Mouse (Mus musculus) heart, adult 2 months (tissue): Measurements from ENCODE around the gene Atpif1. TPM values are rescaled to one million over a fixed set of nuclear protein-coding genes. Genes with fewer than 3 reads are reported as not detected.

Experiments
- DNase-seq, 2 experiments: peaks; one replicate each; pipeline ENCODE4 v3.0.0; 2021
- H3K27ac ChIP-seq: fragments of 200-600 bp; 2 replicates; pipeline ENCODE4 v1.8.1; 2022
- H3K27me3 ChIP-seq: fragments of 200-500 bp; 2 replicates; pipeline ENCODE4 v1.6.1; 2012; ENCODE audit warnings: mild to moderate bottlenecking, low read length, inconsistent platforms, mixed read lengths; ENCODE audit not compliant: control insufficient read depth, insufficient read depth
- H3K36me3 ChIP-seq: fragments of 200-500 bp; 2 replicates; pipeline ENCODE4 v1.6.1; 2012; ENCODE audit warnings: low read length, inconsistent platforms; ENCODE audit not compliant: control insufficient read depth, insufficient read depth
- H3K4me1 ChIP-seq: fragments of 200-500 bp; 2 replicates; pipeline ENCODE4 v1.6.1; 2011; ENCODE audit warnings: low read length; ENCODE audit not compliant: control insufficient read depth, insufficient read depth
- H3K4me3 ChIP-seq: fragments of 200-600 bp; 2 replicates; pipeline ENCODE4 v1.8.1; 2022
- H3K79me2 ChIP-seq: fragments of 200-500 bp; replicated peaks from 2 replicates; pipeline ENCODE4 v1.6.1; 2012; ENCODE audit warnings: mild to moderate bottlenecking, inconsistent platforms, low read length, moderate library complexity, mixed read lengths; ENCODE audit not compliant: control insufficient read depth, insufficient read depth
- H3K9ac ChIP-seq: fragments of 200-500 bp; 2 replicates; pipeline ENCODE4 v1.6.1; 2012; ENCODE audit warnings: low read depth, mild to moderate bottlenecking, control low read depth, inconsistent platforms, low read length, mixed read lengths
- CTCF ChIP-seq: fragments of 200-600 bp; IDR thresholded peaks from 2 replicates; pipeline ENCODE4 v1.8.1; 2022; ENCODE audit warnings: antibody characterized with exemption, mild to moderate bottlenecking, moderate library complexity
- EP300 ChIP-seq: fragments of 200-500 bp; IDR thresholded peaks from 2 replicates; pipeline ENCODE4 v1.6.1; 2011; ENCODE audit warnings: low read depth, low read length, control low read depth; ENCODE audit not compliant: insufficient read depth
- POLR2A ChIP-seq: fragments of 200-500 bp; IDR thresholded peaks from 2 replicates; pipeline ENCODE4 v1.6.1; 2011; ENCODE audit warnings: mild to moderate bottlenecking, low read depth, low read length, control low read depth; ENCODE audit not compliant: insufficient read depth
- WGBS: fragments of 180-500 bp; shearing (Covaris S2); methylation state at CpG from one replicate; pipeline ENCODE4 v1.1.7; 2018; 5-methylcytosine and 5-hydroxymethylcytosine counted together
- intact Hi-C: fragments of 180-260 bp; cut with DNase I; formaldehyde crosslinking; loops from one replicate; pipeline ENCODE4 v1.15.1; 2025
- polyA plus RNA-seq: library from polyadenylated mRNA; depleted of rRNA; stranded (reverse); fragments of >200 nt; gene quantifications from 2 replicates; pipeline ENCODE4 v1.2.3, GENCODE M21; 2012
- total RNA-seq, 2 experiments: library from RNA; stranded (reverse); gene quantifications; 2 replicates each; pipeline ENCODE4 v1.2.3; 2021

Gene Atpif1
- total and polyA plus RNA-seq, 3 experiments: 146 to 299 (median 287) TPM

GRCm38 (mm10) chr4:132532496-132532895 lies 963 bp downstream of the Atpif1 start:
- peak; percentile 28 to 34 for DNase-seq
- peak overlapping the region; percentile 90 for H3K4me3 ChIP-seq
- intact Hi-C loops: loop anchor here (2.0 kb wide), 1 partner anchor 18 kb away; no protein-coding TSS in a partner anchor
- no peaks in the 10 kb centered on the region for H3K27me3 ChIP-seq
- H3K79me2 ChIP-seq: peaks cover 6% of the 10 kb centered on the region
- peak overlapping the region; percentile 71 for H3K27ac ChIP-seq
- peaks cover 4% of the 10 kb centered on the region; the same call in 1 of the 2 replicates for H3K36me3 ChIP-seq
- WGBS: 4% methylated on average over 5 of the region's 5 CpGs
- no peak for TF ChIP-seq EP300
- TF ChIP-seq POLR2A: no peak
- no peak for TF ChIP-seq CTCF
- peak overlapping the region; percentile 90 for H3K9ac ChIP-seq
- H3K4me1 ChIP-seq: peaks cover 6% of the 10 kb centered on the region

- H3K36me3 ChIP-seq: no peaks in the 10 kb centered on the region
- intact Hi-C loops: no loop called here
These were observed 3.2 kb downstream of the Atpif1 start for GRCm38 (mm10) chr4:132530033-132530804.

GRCm38 (mm10) chr4:132529344-132529743 lies 4.1 kb downstream of the Atpif1 start:
- no peaks in the 10 kb centered on the region for H3K79me2 ChIP-seq
- TF ChIP-seq CTCF: no peak
- no peak for TF ChIP-seq EP300
- no peak for TF ChIP-seq POLR2A
- no peak overlapping the region for H3K4me3 ChIP-seq
- peaks cover 1% of the 10 kb centered on the region; the same call in 1 of the 2 replicates for H3K4me1 ChIP-seq
- no peak for DNase-seq
- intact Hi-C loops: no loop called here
- H3K36me3 ChIP-seq: no peaks in the 10 kb centered on the region
- WGBS: 54% methylated on average over 4 of the region's 4 CpGs
- no peak overlapping the region for H3K9ac ChIP-seq
- H3K27ac ChIP-seq: no peak overlapping the region
- no peaks in the 10 kb centered on the region for H3K27me3 ChIP-seq

More at GRCm38 (mm10) chr4:132530033-132530804, 3.2 kb downstream of the Atpif1 start:
- Histone ChIP-seq H3K4me1 (peaks cover 2% of the 10 kb centered on the region; the same call in 1 of the 2 replicates), H3K9ac (no peak overlapping the region), H3K4me3 (no peak overlapping the region), H3K27me3 (no peaks in the 10 kb centered on the region), H3K27ac (no peak overlapping the region), H3K79me2 (no peaks in the 10 kb centered on the region)
- WGBS: 93% methylated on average over 20 of the region's 20 CpGs
- DNase-seq: no peak
- no peak for TF ChIP-seq POLR2A
- no peak for TF ChIP-seq CTCF
- TF ChIP-seq EP300: no peak

- TF ChIP-seq CTCF (no peak), POLR2A (no peak), EP300 (no peak)
- intact Hi-C loops: no loop called here
- 79% methylated on average over 8 of the region's 8 CpGs for WGBS
These were observed 5.4 kb downstream of the Atpif1 start for GRCm38 (mm10) chr4:132527917-132528522.

GRCm38 (mm10) chr4:132526678-132527077 lies 6.8 kb downstream of the Atpif1 start:
- no peak for DNase-seq
- 44% methylated on average over 2 of the region's 2 CpGs for WGBS
- no peak overlapping the region for H3K9ac ChIP-seq

More at GRCm38 (mm10) chr4:132527917-132528522, 5.4 kb downstream of the Atpif1 start:
- Histone ChIP-seq H3K79me2 (no peaks in the 10 kb centered on the region), H3K27ac (no peak overlapping the region), H3K9ac (no peak overlapping the region), H3K4me3 (no peak overlapping the region), H3K4me1 (no peaks in the 10 kb centered on the region; the same call in 1 of the 2 replicates), H3K27me3 (no peaks in the 10 kb centered on the region), H3K36me3 (no peaks in the 10 kb centered on the region)
- DNase-seq: no peak

GRCm38 (mm10) chr4:132524808-132525207 lies 8.7 kb downstream of the Atpif1 start:
- WGBS: 48% methylated on average over 6 of the region's 6 CpGs
- Histone ChIP-seq H3K4me1 (no peaks in the 10 kb centered on the region), H3K79me2 (no peaks in the 10 kb centered on the region), H3K9ac (no peak overlapping the region), H3K27me3 (no peaks in the 10 kb centered on the region), H3K27ac (no peak overlapping the region), H3K4me3 (no peak overlapping the region), H3K36me3 (no peaks in the 10 kb centered on the region)
- DNase-seq: no peak
- TF ChIP-seq CTCF: no peak
- no peak for TF ChIP-seq EP300
- TF ChIP-seq POLR2A: no peak
- intact Hi-C loops: no loop called here

More at GRCm38 (mm10) chr4:132526678-132527077, 6.8 kb downstream of the Atpif1 start:
- no peak overlapping the region for H3K4me3 ChIP-seq
- no peaks in the 10 kb centered on the region for H3K4me1 ChIP-seq
- no peaks in the 10 kb centered on the region for H3K36me3 ChIP-seq
- no peak overlapping the region for H3K27ac ChIP-seq
- H3K79me2 ChIP-seq: no peaks in the 10 kb centered on the region
- no peaks in the 10 kb centered on the region for H3K27me3 ChIP-seq
- peak; percentile 54 for TF ChIP-seq CTCF
- no peak for TF ChIP-seq POLR2A
- no peak for TF ChIP-seq EP300
- intact Hi-C loops: no loop called here
